ENCODE assay signal across 18 mouse cellular contexts in the genomic region with DNA sequence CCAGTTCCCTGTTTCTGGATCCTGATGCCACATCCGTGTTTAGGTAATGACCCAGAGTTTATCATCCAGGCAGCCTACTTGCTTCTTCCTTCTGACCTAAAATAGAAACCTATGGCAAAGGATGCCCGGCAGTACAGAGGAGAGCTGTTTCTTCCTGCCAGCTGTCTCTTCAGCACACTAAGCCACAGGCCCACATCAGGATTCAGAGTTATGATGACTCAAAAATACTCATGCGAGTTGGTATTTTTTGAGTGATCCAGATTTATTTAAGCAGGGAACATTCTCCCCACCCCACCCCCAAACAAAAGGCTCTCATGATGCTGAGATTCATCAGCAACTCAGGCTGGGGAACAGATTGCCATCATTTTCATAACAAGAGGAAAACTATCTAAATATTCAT.
DNase-seq lines count a peak whose midpoint lies in the region.
"Had no signal": no experiment of that assay in that cellular context is flagged by ENCODE, and none has a peak within 500 bp of the region (broad histone marks: within the 10 kb centered on the region; RNA-seq: fewer than 3 reads in every experiment).

No protein-coding gene starts in this region.

- peak; percentile 1 to 30 for DNase-seq in frontal cortex, adult 2 months (ENCODE audit: extremely low spot score in 1 of 2, low spot score in 1 of 2)
- no peak for DNase-seq in frontal cortex, postnatal 25 days (ENCODE audit: low spot score in 2 of 2)
- peak; percentile 14 to 19 for DNase-seq in right cerebral cortex, adult 2 months (ENCODE audit: low spot score in 2 of 2)
- no peak for DNase-seq in right cerebral cortex, postnatal 4 days
- DNase-seq in brain, adult 2 months (ENCODE audit: low read depth, low spot score) = peak; percentile 63
- peak; percentile 33 for DNase-seq in telencephalon, adult 2 months (ENCODE audit: low read depth, low spot score)
- no peak for DNase-seq in gastrocnemius, postnatal 36 days
- DNase-seq in cerebellum, adult 8-10 months = no peak
- DNase-seq: adrenal gland, postnatal 10 days; adrenal gland, postnatal 36 days; cerebellum, adult 11 months; cerebellum, adult 2 months; cerebellum, postnatal 14 days; forebrain, postnatal 0 days; gastrocnemius, postnatal 25 days; heart, adult 2 months; heart, postnatal 14 days; heart, postnatal 4 days had no signal

- intact Hi-C loops in gastrocnemius, postnatal 36 days (cut with DNase I) = no loop called here

Comparison
In these comparisons a context has a peak if more than half of its experiments do, and no peak if none do; other contexts are left out.
1. DNase-seq: peak in frontal cortex, adult 2 months (2 of 2), right cerebral cortex, adult 2 months (2 of 2), brain, adult 2 months (single experiment) and telencephalon, adult 2 months (single experiment); none in frontal cortex, postnatal 25 days (0 of 2), right cerebral cortex, postnatal 4 days (single experiment), gastrocnemius, postnatal 36 days (0 of 2) and cerebellum, adult 8-10 months (single experiment).